Mouse (Mus musculus): ENCODE results near the gene Entr1. TPM values are rescaled to one million over a fixed set of nuclear protein-coding genes. Genes with fewer than 3 reads are reported as not detected.

Gene Entr1
- polyA plus RNA-seq, 2 experiments: 35.3 to 36.0 TPM

GRCm38 (mm10) chr2:26357484-26357883, 31.6 kb downstream of the Entr1 start:
- peaks cover 3 to 4% of the 10 kb centered on the region in 2 experiments; a peak in 3 of 4 replicates for H3K4me1 ChIP-seq (replicated peaks; ENCODE audit: control insufficient read depth in 2 of 2, insufficient read depth in 2 of 2, low read length in 1 of 2)
- H3K36me3 ChIP-seq (replicated peaks; ENCODE audit: control insufficient read depth, insufficient read depth, low read depth): no peaks in the 10 kb centered on the region
- H3K4me2 ChIP-seq (ENCODE audit: low read depth): no peak overlapping the region
- ATAC-seq (ENCODE audit: insufficient read depth) (no peak), DNase-seq (ENCODE audit: low read depth in 3 of 3, low spot score in 3 of 3) (no peak)
- TF ChIP-seq CTCF (IDR thresholded peaks at IDR 0.05; ENCODE audit: low read depth) (peak; percentile 44), EP300 (IDR thresholded peaks at IDR 0.05; ENCODE audit: low read depth) (no peak)
- no peak overlapping the region for H3K4me3 ChIP-seq (ENCODE audit: insufficient read depth in 1 of 2, low read depth in 2 of 2, low read length in 2 of 2)
- H3K9ac ChIP-seq (replicated peaks): no peak overlapping the region
- 72% methylated on average over 15 of the region's 15 CpGs for WGBS (ENCODE audit: insufficient replicate concordance)
- no peak overlapping the region for H3K27ac ChIP-seq
- no peaks in the 10 kb centered on the region for H3K9me3 ChIP-seq (ENCODE audit: control insufficient read depth, low read length)
- no peaks in the 10 kb centered on the region for H3K27me3 ChIP-seq (ENCODE audit: control insufficient read depth, insufficient read depth, low read length)

- Histone ChIP-seq H3K36me3 (replicated peaks; ENCODE audit: control insufficient read depth, insufficient read depth, low read depth) (no peaks in the 10 kb centered on the region), H3K27me3 (ENCODE audit: control insufficient read depth, insufficient read depth, low read length) (no peaks in the 10 kb centered on the region), H3K9ac (replicated peaks) (no peak overlapping the region), H3K4me1 (replicated peaks; ENCODE audit: control insufficient read depth in 2 of 2, insufficient read depth in 2 of 2, low read length in 1 of 2) (peaks cover 3 to 4% of the 10 kb centered on the region in 2 experiments; a peak in 3 of 4 replicates), H3K9me3 (ENCODE audit: control insufficient read depth, low read length) (no peaks in the 10 kb centered on the region), H3K4me3 (ENCODE audit: insufficient read depth in 1 of 2, low read depth in 2 of 2, low read length in 2 of 2) (no peak overlapping the region), H3K4me2 (ENCODE audit: low read depth) (no peak overlapping the region), H3K27ac (no peak overlapping the region)
- DNase-seq (ENCODE audit: low read depth in 3 of 3, low spot score in 3 of 3) (no peak), ATAC-seq (ENCODE audit: insufficient read depth) (no peak)
- TF ChIP-seq EP300 (IDR thresholded peaks at IDR 0.05; ENCODE audit: low read depth) (no peak), CTCF (IDR thresholded peaks at IDR 0.05; ENCODE audit: low read depth) (no peak)
- WGBS (ENCODE audit: insufficient replicate concordance): 71% methylated on average over 7 of the region's 7 CpGs
Measured at GRCm38 (mm10) chr2:26356678-26357077, 32.4 kb downstream of the Entr1 start.

DNA sequence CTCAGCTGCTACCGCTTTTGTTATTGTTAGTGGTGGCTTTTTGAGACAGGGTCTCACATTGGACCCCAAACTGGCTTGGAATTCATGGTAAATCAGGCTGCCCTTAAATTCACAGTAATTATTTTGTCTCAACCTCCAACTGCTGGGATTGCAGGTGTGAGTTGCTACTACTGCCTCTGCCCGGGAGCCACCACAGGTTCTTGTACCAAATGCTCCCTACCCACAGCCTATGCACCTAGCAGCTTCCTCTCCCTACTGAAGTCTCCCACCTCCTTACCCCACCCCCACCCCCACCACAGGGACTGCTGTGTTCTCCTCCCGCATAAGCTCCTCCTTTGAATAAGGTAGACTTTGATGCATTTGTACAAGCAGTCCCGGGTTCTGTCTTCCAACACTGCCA, 32.9 kb downstream of the Entr1 start:
- no peak for DNase-seq (ENCODE audit: low read depth in 3 of 3, low spot score in 3 of 3)
- Histone ChIP-seq H3K9me3 (ENCODE audit: control insufficient read depth, low read length) (no peaks in the 10 kb centered on the region), H3K4me2 (ENCODE audit: low read depth) (no peak overlapping the region), H3K27ac (no peak overlapping the region), H3K36me3 (replicated peaks; ENCODE audit: control insufficient read depth, insufficient read depth, low read depth) (no peaks in the 10 kb centered on the region), H3K4me3 (ENCODE audit: insufficient read depth in 1 of 2, low read depth in 2 of 2, low read length in 2 of 2) (no peak overlapping the region), H3K9ac (replicated peaks) (no peak overlapping the region), H3K4me1 (replicated peaks; ENCODE audit: control insufficient read depth in 2 of 2, insufficient read depth in 2 of 2, low read length in 1 of 2) (peaks cover 4 to 6% of the 10 kb centered on the region in 2 experiments), H3K27me3 (ENCODE audit: control insufficient read depth, insufficient read depth, low read length) (no peaks in the 10 kb centered on the region)
- TF ChIP-seq EP300 (IDR thresholded peaks at IDR 0.05; ENCODE audit: low read depth): no peak
- no peak for TF ChIP-seq CTCF (IDR thresholded peaks at IDR 0.05; ENCODE audit: low read depth)
- ATAC-seq (ENCODE audit: insufficient read depth): no peak
- WGBS (ENCODE audit: insufficient replicate concordance): 69% methylated on average over 4 of the region's 4 CpGs

DNA sequence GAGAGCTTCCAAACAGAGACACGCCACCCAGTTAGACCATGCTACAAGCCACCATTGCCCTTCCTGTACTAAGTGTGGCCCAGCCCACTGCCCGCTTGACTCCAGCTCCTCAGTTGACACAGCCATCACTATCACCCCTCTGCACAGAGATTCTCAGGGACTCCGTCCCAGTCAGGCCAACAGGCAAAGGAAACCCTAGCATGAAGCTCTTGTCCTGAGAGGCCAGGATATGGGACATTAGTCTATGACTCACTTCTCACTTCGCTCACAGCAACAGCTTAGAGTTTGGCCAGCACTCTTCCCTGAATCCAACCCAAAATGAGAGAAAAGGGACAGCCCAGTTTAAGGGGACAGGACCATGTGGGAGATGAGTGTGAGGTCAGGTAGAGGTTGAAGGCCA, 34.7 kb downstream of the Entr1 start:
- no peak for ATAC-seq (ENCODE audit: insufficient read depth)
- H3K9ac ChIP-seq (replicated peaks): no peak overlapping the region
- no peak for TF ChIP-seq EP300 (IDR thresholded peaks at IDR 0.05; ENCODE audit: low read depth)
- no peak for TF ChIP-seq CTCF (IDR thresholded peaks at IDR 0.05; ENCODE audit: low read depth)
- H3K36me3 ChIP-seq (replicated peaks; ENCODE audit: control insufficient read depth, insufficient read depth, low read depth): no peaks in the 10 kb centered on the region
- no peaks in the 10 kb centered on the region for H3K27me3 ChIP-seq (ENCODE audit: control insufficient read depth, insufficient read depth, low read length)
- no peak overlapping the region for H3K4me2 ChIP-seq (ENCODE audit: low read depth)
- no peak overlapping the region for H3K27ac ChIP-seq
- peaks cover 10 to 14% of the 10 kb centered on the region in 2 experiments for H3K4me1 ChIP-seq (replicated peaks; ENCODE audit: control insufficient read depth in 2 of 2, insufficient read depth in 2 of 2, low read length in 1 of 2)
- WGBS (ENCODE audit: insufficient replicate concordance): 67% methylated on average over 4 of the region's 4 CpGs
- no peaks in the 10 kb centered on the region for H3K9me3 ChIP-seq (ENCODE audit: control insufficient read depth, low read length)
- DNase-seq (ENCODE audit: low read depth in 3 of 3, low spot score in 3 of 3): no peak
- H3K4me3 ChIP-seq (ENCODE audit: insufficient read depth in 1 of 2, low read depth in 2 of 2, low read length in 2 of 2): no peak overlapping the region

GRCm38 (mm10) chr2:26353066-26353980, 35.8 kb downstream of the Entr1 start:
- Histone ChIP-seq H3K4me2 (ENCODE audit: low read depth) (peak overlapping the region; percentile 88), H3K36me3 (replicated peaks; ENCODE audit: control insufficient read depth, insufficient read depth, low read depth) (no peaks in the 10 kb centered on the region), H3K4me1 (replicated peaks; ENCODE audit: control insufficient read depth in 2 of 2, insufficient read depth in 2 of 2, low read length in 1 of 2) (peaks cover 10 to 14% of the 10 kb centered on the region in 2 experiments), H3K27me3 (ENCODE audit: control insufficient read depth, insufficient read depth, low read length) (no peaks in the 10 kb centered on the region), H3K4me3 (ENCODE audit: insufficient read depth in 1 of 2, low read depth in 2 of 2, low read length in 2 of 2) (peak overlapping the region in 1 of 2 experiments; percentile 77; a peak in 2 of 4 replicates), H3K9ac (replicated peaks) (no peak overlapping the region), H3K9me3 (ENCODE audit: control insufficient read depth, low read length) (no peaks in the 10 kb centered on the region), H3K27ac (no peak overlapping the region)
- TF ChIP-seq EP300 (IDR thresholded peaks at IDR 0.05; ENCODE audit: low read depth) (no peak), CTCF (IDR thresholded peaks at IDR 0.05; ENCODE audit: low read depth) (no peak)
- DNase-seq (ENCODE audit: low read depth in 3 of 3, low spot score in 3 of 3): no peak
- no peak for ATAC-seq (ENCODE audit: insufficient read depth)
- 70% methylated on average over 11 of the region's 11 CpGs for WGBS (ENCODE audit: insufficient replicate concordance)
